Mouse (Mus musculus) small intestine, adult 2 months (tissue): ENCODE results near the gene Blnk. TPM values are rescaled to one million over a fixed set of nuclear protein-coding genes. Genes with fewer than 3 reads are reported as not detected.
A peak's percentile ranks its signal among the peaks of the same experiment; 100 is the strongest.

Experiments used
- H3K27ac ChIP-seq: fragments of 200-500 bp; 2 replicates; pipeline ENCODE4 v1.5.1; 2012; ENCODE audit warnings: low read depth, low read length, control low read depth, inconsistent platforms; ENCODE audit not compliant: insufficient read depth
- H3K27me3 ChIP-seq: fragments of 200-500 bp; 2 replicates; pipeline ENCODE4 v1.6.1; 2012; ENCODE audit warnings: mild to moderate bottlenecking, moderate library complexity, low read length, inconsistent platforms; ENCODE audit not compliant: control insufficient read depth, insufficient read depth
- H3K36me3 ChIP-seq: fragments of 200-500 bp; 2 replicates; pipeline ENCODE4 v1.6.1; 2012; ENCODE audit warnings: mild to moderate bottlenecking, low read length, control low read depth, inconsistent platforms; ENCODE audit not compliant: control insufficient read depth, insufficient read depth
- H3K4me1 ChIP-seq: fragments of 200-500 bp; 2 replicates; pipeline ENCODE4 v1.6.1; 2012; ENCODE audit warnings: low read length, inconsistent platforms, mixed read lengths; ENCODE audit not compliant: control insufficient read depth, insufficient read depth, insufficient read length
- H3K4me3 ChIP-seq: fragments of 200-500 bp; 2 replicates; pipeline ENCODE4 v1.5.1; 2012; ENCODE audit warnings: low read depth, mild to moderate bottlenecking, control low read depth, inconsistent platforms, low read length, moderate library complexity
- CTCF ChIP-seq: fragments of 200-500 bp; IDR thresholded peaks from 2 replicates; pipeline ENCODE4 v1.5.1; 2012; ENCODE audit warnings: low read depth, mild to moderate bottlenecking, control low read depth, inconsistent platforms, low read length, moderate library complexity, mixed read lengths; ENCODE audit not compliant: insufficient replicate concordance, insufficient read length; ENCODE audit errors: extremely low read depth
- POLR2A ChIP-seq: fragments of 200-500 bp; IDR thresholded peaks from 2 replicates; pipeline ENCODE4 v1.6.1; 2012; ENCODE audit warnings: low read depth, mild to moderate bottlenecking, control low read depth, inconsistent platforms, low read length, moderate library complexity
- WGBS: fragments of 180-500 bp; shearing (Covaris S2); methylation state at CpG from one replicate; pipeline ENCODE4 v1.1.7; 2018; 5-methylcytosine and 5-hydroxymethylcytosine counted together
- polyA plus RNA-seq: library from polyadenylated mRNA; depleted of rRNA; stranded (reverse); fragments of >200 nt; gene quantifications from 2 replicates; pipeline ENCODE4 v1.2.3, GENCODE M21; 2012

Gene Blnk
- polyA plus RNA-seq, 1 experiment: 9.5 TPM

DNA sequence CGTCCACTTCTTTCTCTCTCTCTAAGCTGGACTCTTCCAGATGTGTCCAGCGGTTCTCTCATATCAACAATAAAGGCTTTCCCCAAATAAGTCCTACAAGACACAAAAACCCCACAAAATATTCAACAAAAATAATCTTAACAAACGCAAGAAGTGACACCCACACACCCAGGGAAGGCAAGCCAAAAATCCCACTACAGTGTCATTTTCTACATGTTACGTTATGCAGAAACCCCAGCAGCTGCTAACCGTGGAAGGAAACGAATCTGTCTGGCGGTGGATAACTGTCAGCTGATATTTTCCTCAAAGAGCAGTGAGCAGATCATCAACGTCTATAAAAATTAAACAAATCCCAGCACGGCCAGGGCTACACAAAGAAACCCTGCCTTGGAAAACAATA, 19.7 kb upstream of the Blnk start:
- peaks cover 14% of the 10 kb centered on the region for H3K4me1 ChIP-seq
- TF ChIP-seq POLR2A (no peak), CTCF (no peak)
- peak overlapping the region; percentile 49; the same call in 1 of the 2 replicates for H3K27ac ChIP-seq
- H3K27me3 ChIP-seq: no peaks in the 10 kb centered on the region
- H3K4me3 ChIP-seq: no peak overlapping the region
- WGBS: 7% methylated on average over 9 of the region's 9 CpGs
- no peaks in the 10 kb centered on the region for H3K36me3 ChIP-seq

DNA sequence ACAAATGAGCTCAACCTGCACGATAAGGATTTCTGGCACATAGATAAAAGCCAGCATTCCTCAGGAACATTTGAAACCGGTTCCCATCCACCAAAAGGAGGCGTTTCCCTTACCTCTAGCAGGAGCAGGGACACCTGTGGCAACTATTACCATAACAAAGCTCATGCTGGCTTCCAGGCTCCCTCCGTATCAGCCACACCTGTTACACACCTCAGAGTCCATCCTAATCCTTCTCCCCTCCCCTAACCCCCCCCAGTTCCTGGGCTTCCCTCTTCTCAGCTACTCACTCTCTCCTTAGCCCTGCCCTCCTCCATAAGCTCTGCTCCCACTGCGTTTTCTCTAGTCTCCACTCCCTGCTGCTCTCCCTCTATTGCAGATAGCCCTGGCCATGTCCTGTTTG, 19.3 kb upstream of the Blnk start:
- H3K4me1 ChIP-seq: peaks cover 14% of the 10 kb centered on the region
- H3K27ac ChIP-seq: peak overlapping the region; percentile 49
- TF ChIP-seq CTCF: no peak
- TF ChIP-seq POLR2A: no peak
- H3K27me3 ChIP-seq: no peaks in the 10 kb centered on the region
- no peak overlapping the region for H3K4me3 ChIP-seq
- WGBS: 8% methylated on average over 5 of the region's 5 CpGs
- H3K36me3 ChIP-seq: no peaks in the 10 kb centered on the region

DNA sequence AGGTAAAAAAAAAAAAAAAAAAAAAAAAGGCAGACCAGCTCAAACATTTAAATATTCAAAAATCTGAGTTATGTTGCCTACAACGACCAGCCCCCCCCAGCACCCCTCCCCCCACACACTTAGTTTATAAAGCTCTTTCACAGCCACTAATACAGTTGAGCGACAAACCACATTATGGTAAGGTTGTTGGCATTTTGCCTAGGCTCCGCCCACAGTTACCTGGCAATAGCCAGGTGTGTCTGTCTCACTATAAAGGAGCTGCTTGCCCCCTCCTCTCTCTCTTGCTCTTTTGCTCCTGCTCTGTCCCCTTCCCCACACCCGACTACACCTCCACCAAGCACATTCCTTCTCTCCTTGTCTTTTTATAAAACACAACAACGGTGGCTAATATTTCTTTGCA, 17.3 kb upstream of the Blnk start:
- TF ChIP-seq POLR2A (no peak), CTCF (no peak)
- H3K4me3 ChIP-seq: no peak overlapping the region
- WGBS: 18% methylated on average over 5 of the region's 5 CpGs
- H3K27ac ChIP-seq: no peak overlapping the region
- H3K4me1 ChIP-seq: peaks cover 23% of the 10 kb centered on the region
- no peaks in the 10 kb centered on the region for H3K36me3 ChIP-seq
- no peaks in the 10 kb centered on the region for H3K27me3 ChIP-seq

DNA sequence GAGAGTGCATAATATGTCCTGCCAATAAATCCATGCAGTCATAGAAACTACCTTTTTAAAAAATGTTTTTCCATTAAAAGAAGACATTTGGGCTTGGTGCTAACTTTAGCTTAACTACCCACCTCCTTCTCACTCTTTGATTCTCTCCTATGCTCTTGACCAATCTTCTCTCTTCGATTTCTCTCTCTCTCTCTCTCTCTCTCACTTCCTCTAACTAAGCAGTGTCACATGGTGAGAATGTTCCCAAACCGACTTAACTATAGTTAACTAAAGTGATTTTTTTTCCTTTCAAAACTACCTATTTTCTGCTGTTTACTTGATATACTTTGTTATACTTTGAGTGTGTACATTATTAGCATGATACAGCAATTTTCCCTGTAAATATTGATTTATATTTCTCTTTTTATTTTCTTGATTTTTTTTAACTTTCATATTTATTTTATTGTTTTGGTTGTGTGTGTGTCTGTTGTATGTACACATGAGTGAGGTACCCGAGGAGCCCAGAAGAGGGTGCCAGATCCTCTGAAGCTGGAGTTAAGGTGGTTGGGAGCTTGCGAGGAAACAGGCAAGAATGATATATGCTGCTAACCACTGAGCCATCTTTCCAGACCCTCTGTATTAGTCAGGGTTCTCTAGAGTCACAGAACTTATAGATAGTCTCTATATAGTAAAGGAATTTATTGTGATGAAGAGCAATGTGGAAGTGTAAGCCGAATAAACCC, 14.5 kb upstream of the Blnk start:
- no peak for TF ChIP-seq CTCF
- TF ChIP-seq POLR2A: no peak
- Histone ChIP-seq H3K4me3 (no peak overlapping the region), H3K4me1 (peaks cover 24% of the 10 kb centered on the region), H3K27ac (no peak overlapping the region), H3K36me3 (no peaks in the 10 kb centered on the region), H3K27me3 (no peaks in the 10 kb centered on the region)
- WGBS: 84% methylated on average over 5 of the region's 5 CpGs

DNA sequence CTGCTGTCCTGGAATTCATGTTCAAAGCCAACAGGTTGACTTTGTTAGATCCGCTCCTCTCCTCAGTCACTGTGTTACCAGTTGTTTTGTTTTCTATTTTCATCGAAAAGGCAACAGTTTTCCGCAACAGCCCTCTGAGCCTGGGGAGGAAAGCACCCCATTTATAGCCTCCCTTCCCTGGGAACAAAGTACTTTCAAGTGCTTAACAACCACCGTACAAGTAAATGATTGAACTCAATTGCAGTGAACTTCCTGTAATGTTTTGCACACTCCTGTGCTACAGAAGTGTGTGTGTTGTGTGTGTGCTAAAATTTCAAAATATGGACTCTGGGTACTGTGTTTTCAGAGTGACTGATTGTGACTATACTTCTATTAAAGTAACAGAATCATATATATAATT, 13.4 kb upstream of the Blnk start:
- Histone ChIP-seq H3K4me3 (no peak overlapping the region), H3K4me1 (peaks cover 18% of the 10 kb centered on the region), H3K36me3 (no peaks in the 10 kb centered on the region), H3K27ac (peak overlapping the region; percentile 88), H3K27me3 (no peaks in the 10 kb centered on the region)
- TF ChIP-seq POLR2A: no peak
- TF ChIP-seq CTCF: no peak
- WGBS: 24% methylated on average over 4 of the region's 4 CpGs

DNA sequence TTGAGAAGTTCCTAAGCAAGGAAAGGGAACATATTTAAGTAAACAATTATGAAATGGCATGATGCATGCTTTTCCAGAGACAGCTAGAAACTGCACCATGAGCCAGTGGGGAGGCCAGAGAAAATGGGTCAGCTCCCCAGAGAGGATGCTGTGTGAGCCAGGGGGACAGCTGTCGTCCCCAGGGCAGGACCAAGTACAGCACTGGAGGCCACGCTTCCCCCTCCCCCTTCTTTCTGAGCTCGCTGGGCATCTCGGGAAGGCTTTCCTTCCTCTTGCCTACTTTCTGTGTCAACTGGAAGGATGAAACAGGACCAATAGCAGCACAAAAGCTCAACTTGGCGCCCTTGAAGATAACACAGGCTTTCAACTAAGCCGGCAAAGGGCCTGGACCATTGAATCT, 13.0 kb upstream of the Blnk start:
- H3K4me3 ChIP-seq: no peak overlapping the region
- peak overlapping the region; percentile 88 for H3K27ac ChIP-seq
- peaks cover 18% of the 10 kb centered on the region for H3K4me1 ChIP-seq
- no peaks in the 10 kb centered on the region for H3K36me3 ChIP-seq
- whole genome bisulfite sequencing: 12% methylated on average over 6 of the region's 6 CpGs
- H3K27me3 ChIP-seq: no peaks in the 10 kb centered on the region
- TF ChIP-seq CTCF (no peak), POLR2A (no peak)

DNA sequence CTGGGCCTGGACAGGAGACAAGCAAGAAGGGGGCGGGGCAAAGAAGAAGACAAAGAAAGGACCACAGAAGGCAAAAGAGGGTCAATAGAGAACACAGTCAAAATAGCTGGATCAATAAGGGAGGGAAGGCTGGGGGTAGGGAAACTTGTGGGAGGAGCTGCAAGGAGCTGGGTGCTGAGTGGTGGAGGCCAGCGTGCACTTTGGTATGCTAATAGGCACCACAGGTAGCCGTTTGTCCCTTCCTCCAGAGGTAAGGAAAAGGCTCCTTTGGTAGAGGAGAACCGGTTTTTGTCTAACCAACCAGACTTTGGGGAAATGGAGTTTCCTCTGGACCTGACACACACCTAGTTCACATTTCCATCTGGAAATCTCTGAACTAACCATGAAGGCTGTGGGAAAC, 12.3 kb upstream of the Blnk start:
- Histone ChIP-seq H3K27me3 (no peaks in the 10 kb centered on the region), H3K4me3 (no peak overlapping the region), H3K27ac (peak overlapping the region; percentile 56), H3K4me1 (peaks cover 13% of the 10 kb centered on the region), H3K36me3 (no peaks in the 10 kb centered on the region)
- TF ChIP-seq CTCF (no peak), POLR2A (no peak)
- 28% methylated on average over 4 of the region's 4 CpGs for WGBS
